Mouse (Mus musculus): ENCODE data around the gene B230118H07Rik.

DNA sequence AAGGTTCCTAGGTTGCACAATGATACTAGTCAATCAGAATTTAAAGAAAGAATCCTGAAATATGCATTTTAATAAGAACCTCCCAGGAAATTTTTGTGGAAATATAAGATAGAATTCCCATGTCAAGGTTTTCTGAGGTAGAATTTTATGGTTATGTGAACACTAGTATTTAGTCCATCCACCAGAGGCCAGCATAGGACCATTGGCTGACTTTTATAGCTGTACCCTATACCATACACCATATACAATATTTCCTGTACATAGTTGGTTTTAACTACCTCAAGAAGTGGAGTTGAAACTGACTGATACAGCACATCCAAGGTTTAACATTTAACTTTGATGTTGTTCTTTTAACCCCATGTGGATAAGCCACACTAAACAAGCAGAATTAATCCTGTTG is 52.1 kb downstream of the B230118H07Rik start:
- TF ChIP-seq CTCF (IDR thresholded peaks at IDR 0.05; ENCODE audit: extremely low read depth, insufficient read depth, low read length) (no peak), POLR2A (IDR thresholded peaks at IDR 0.05; ENCODE audit: extremely low read depth, insufficient read depth, low read length) (no peak)
